Mouse (Mus musculus) kidney, embryonic 14.5 days (tissue): ENCODE data around the gene Bckdha. TPM values are rescaled to one million over a fixed set of nuclear protein-coding genes. Genes with fewer than 3 reads are reported as not detected.

ENCODE experiments used
- ATAC-seq: fragments of 200-750 bp; cut with Nextera tagmentation; 2 replicates; pipeline ENCODE4 v1.8.0; 2017; ENCODE audit warnings: moderate number of reproducible peaks, mild to moderate bottlenecking, moderate TSS enrichment, moderate library complexity; ENCODE audit not compliant: low FRiP score, low TSS enrichment
- H3K27ac ChIP-seq: fragments of 300-500 bp; sonication (generic); 2 replicates; pipeline ENCODE4 v1.5.1; 2014; ENCODE audit warnings: low read depth, mild to moderate bottlenecking, low read length, moderate library complexity, mixed read lengths
- H3K27me3 ChIP-seq: fragments of 300-500 bp; sonication (generic); 2 replicates; pipeline ENCODE4 v1.6.1; 2014; ENCODE audit warnings: mild to moderate bottlenecking, low read length; ENCODE audit not compliant: control insufficient read depth, insufficient read depth
- H3K36me3 ChIP-seq: fragments of 300-500 bp; sonication (generic); 2 replicates; pipeline ENCODE4 v1.6.1; 2014; ENCODE audit warnings: low read length, mixed read lengths; ENCODE audit not compliant: control insufficient read depth, insufficient read depth
- H3K4me1 ChIP-seq: fragments of 300-500 bp; sonication (generic); 2 replicates; pipeline ENCODE4 v1.6.1; 2014; ENCODE audit warnings: low read length, mixed read lengths; ENCODE audit not compliant: control insufficient read depth, insufficient read depth
- H3K4me2 ChIP-seq: fragments of 300-500 bp; sonication (generic); replicated peaks from 2 replicates; pipeline ENCODE4 v1.6.1; 2014; ENCODE audit warnings: low read depth, mild to moderate bottlenecking, low read length
- H3K4me3 ChIP-seq: fragments of 300-500 bp; sonication (generic); 2 replicates; pipeline ENCODE4 v1.5.1; 2014; ENCODE audit warnings: mild to moderate bottlenecking, low read length
- H3K9ac ChIP-seq: fragments of 300-500 bp; sonication (generic); 2 replicates; pipeline ENCODE4 v1.6.1; 2014; ENCODE audit warnings: low read depth, mild to moderate bottlenecking, low read length, moderate library complexity
- H3K9me3 ChIP-seq: fragments of 300-500 bp; sonication (generic); 2 replicates; pipeline ENCODE4 v1.6.1; 2016; ENCODE audit warnings: low read length; ENCODE audit not compliant: control insufficient read depth
- WGBS: fragments of 180-500 bp; shearing (Covaris S2); extraction: QIAGEN DNeasy Blood & Tissue Kit; methylation state at CpG from one replicate; pipeline ENCODE4 v1.1.7; 2014; 5-methylcytosine and 5-hydroxymethylcytosine counted together
- polyA plus RNA-seq: library from polyadenylated mRNA; unstranded; fragments of >200 nt; fragmentation: Nextera tagmentation; extraction: Ambion mirVana; gene quantifications from 2 replicates; pipeline ENCODE4 v1.2.1, GENCODE M21; 2014

The Bckdha gene
- polyA plus RNA-seq, 1 experiment from 2014 or later: 60.6 TPM

DNA sequence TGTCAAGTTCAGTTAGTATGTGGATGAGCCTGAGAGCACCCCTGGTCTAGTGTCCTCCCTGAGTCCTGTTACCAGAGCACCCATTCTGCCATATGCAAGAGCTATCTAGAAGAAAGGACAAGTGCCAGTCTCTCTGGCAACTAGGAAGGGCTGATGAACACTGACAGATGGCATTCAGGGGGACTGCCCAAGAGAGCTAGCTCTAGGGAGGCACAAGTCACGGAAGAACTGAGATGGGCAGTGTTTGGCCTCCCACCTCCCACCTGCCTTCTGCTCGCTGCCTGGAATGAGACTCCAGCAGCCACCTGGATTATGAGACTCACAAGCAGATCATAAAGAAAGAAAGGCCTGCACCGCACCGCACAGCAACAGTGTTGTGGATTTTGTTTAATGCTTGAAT, 19.0 kb downstream of the Bckdha start:
- no peak for ATAC-seq
- Histone ChIP-seq H3K36me3 (peaks cover 17% of the 10 kb centered on the region; the same call in 1 of the 2 replicates), H3K27me3 (no peaks in the 10 kb centered on the region), H3K4me2 (no peak overlapping the region), H3K9ac (0 out of 2 replicates have a peak overlapping the region, but pooled peaks have one; percentile 4), H3K9me3 (no peaks in the 10 kb centered on the region), H3K27ac (no peak overlapping the region), H3K4me1 (no peaks in the 10 kb centered on the region), H3K4me3 (no peak overlapping the region)
- 93% methylated on average over 4 of the region's 4 CpGs for WGBS

DNA sequence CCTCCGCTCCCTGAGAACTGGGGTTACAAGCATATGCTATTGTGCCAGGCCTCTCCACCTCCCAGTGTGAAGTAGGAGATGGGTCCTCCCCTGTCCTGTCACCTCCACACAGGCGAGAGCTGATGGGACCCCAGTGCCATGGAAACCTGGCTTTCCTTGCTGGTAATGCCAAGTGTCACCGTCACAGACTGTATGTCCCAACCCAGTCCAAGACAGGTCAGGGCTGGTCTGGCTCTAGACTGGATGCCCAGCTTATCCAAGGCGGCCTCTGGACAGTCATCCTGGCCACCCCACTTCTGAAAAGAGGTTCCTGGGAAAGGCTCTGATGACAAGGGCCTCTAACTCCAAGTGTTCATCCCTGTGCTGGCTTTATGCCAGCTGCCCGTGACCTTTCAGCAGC, 21.7 kb downstream of the Bckdha start:
- Histone ChIP-seq H3K9me3 (no peaks in the 10 kb centered on the region), H3K4me3 (no peak overlapping the region), H3K4me1 (no peaks in the 10 kb centered on the region), H3K9ac (no peak overlapping the region), H3K4me2 (no peak overlapping the region), H3K36me3 (peaks cover 29% of the 10 kb centered on the region; the same call in 1 of the 2 replicates), H3K27ac (no peak overlapping the region), H3K27me3 (no peaks in the 10 kb centered on the region)
- 90% methylated on average over 5 of the region's 5 CpGs for WGBS
- peak; percentile 18; the same call in 1 of the 2 replicates for ATAC-seq

DNA sequence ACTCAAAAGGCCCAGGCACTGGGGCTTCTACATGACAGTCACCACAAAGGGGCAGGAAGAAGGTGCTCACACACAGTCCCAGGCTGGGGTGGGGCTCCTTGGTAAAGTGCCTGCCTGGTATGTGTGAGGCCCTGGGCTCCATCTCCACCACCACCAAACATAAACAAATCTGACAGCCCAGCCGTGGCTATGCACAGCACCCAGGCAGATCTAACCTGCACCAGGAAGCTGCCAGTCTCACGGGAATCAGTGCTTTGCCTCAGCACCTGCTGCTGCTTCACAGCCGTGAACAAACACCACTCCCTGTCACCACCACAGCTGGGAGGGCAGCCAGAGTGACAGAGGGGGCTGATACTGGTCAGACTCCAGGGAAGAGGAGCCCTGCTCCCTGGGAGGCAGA, 22.4 kb downstream of the Bckdha start:
- H3K9me3 ChIP-seq: no peaks in the 10 kb centered on the region
- H3K9ac ChIP-seq: no peak overlapping the region
- WGBS: 69% methylated on average over 3 of the region's 3 CpGs
- no peak overlapping the region for H3K4me2 ChIP-seq
- no peak overlapping the region for H3K27ac ChIP-seq
- no peak overlapping the region for H3K4me3 ChIP-seq
- peaks cover 33% of the 10 kb centered on the region for H3K36me3 ChIP-seq
- H3K27me3 ChIP-seq: no peaks in the 10 kb centered on the region
- H3K4me1 ChIP-seq: no peaks in the 10 kb centered on the region
- ATAC-seq: no peak

DNA sequence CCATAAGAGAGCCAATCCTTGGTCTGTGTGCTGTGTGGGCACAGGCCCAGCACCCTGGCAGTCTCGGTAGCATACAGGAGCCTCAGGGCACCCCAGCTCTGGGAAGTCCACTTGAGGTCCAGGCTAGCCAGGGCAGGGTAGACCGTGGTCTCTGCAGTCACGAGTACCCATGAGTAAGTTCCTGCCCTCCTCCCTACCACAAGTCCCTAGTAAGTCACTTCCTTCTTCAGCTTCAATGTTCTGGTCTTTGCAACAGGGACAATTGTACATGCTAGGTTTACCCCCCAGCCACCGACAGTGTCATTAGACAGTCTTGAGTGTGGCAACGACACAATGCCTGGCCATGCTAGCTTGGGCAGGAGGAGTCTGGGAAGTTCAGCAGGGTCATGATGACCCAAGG, 26.1 kb downstream of the Bckdha start:
- 92% methylated on average over 5 of the region's 5 CpGs for WGBS
- Histone ChIP-seq H3K9me3 (no peaks in the 10 kb centered on the region), H3K4me1 (0 out of 2 replicates have a peak, but pooled peaks cover 9% of the 10 kb centered on the region), H3K27me3 (no peaks in the 10 kb centered on the region), H3K27ac (no peak overlapping the region), H3K36me3 (peaks cover 46% of the 10 kb centered on the region), H3K4me2 (no peak overlapping the region), H3K4me3 (no peak overlapping the region), H3K9ac (no peak overlapping the region)
- no peak for ATAC-seq

DNA sequence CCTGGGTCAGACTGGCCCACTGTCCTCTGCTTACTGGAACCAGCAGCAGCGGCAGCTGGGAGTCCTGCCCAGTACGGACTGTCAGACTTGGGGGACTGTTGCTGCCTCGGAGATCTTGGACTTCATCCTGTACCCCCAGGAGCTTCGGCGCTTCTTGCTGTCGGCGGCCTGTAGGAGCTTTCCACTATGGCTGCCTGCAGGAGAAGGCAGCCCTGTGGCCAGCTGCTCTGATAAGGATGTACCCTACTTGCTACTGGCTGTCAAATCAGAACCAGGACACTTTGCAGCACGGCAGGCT, 30.5 kb downstream of the Bckdha start:
- Histone ChIP-seq H3K27ac (peak overlapping the region; percentile 59; the same call in 1 of the 2 replicates), H3K36me3 (peaks cover 52% of the 10 kb centered on the region), H3K4me3 (peak overlapping the region; percentile 43), H3K27me3 (no peaks in the 10 kb centered on the region), H3K4me2 (peak overlapping the region; percentile 70), H3K9ac (peak overlapping the region; percentile 64; the same call in 1 of the 2 replicates), H3K4me1 (peaks cover 20% of the 10 kb centered on the region; the same call in 1 of the 2 replicates), H3K9me3 (no peaks in the 10 kb centered on the region)
- 57% methylated on average over 8 of the region's 8 CpGs for WGBS
- ATAC-seq: no peak

DNA sequence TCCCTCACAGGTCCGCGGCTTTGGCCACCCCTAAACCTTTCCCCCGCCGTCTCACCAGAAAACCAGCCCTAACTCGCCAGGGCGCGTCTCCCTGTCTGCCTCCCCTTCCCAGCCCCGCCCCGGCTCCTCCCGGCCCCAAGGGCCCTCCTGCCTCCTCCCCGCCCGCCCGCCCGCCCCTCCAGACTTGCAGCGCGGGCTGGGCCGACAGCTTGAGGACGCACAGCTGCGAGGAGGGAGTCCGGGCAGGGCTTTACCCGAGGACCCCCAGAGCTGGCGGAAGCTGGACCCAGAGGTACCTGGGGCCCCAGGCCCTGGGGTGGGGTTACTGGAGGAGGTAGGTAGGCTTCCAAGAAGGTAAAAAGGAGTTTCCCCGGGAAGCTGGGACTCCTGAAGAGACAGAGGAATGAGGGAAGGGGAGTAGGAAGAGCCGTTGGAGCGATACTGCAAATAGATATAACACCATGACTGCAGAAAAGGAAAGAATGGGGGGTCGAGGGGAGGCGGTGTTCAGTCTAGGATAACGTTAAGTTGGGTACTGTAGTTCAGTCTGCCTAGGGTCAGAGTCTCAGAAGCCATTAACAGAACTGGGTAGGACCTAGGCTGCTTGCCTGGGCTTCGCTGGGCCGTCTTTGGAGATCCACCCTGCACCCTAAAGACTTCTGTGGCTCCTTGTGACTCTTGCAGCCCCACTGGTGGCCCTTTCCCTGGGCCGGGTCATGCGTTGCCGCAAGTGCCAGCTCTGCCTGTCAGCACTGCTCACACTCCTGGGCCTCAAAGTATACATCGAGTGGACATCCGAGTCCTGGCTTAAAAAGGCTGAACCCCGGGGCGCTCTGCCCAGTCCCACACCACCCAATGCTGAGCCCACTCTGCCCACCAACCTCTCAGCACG, 31.1 kb downstream of the Bckdha start:
- Histone ChIP-seq H3K9ac (peak overlapping the region; percentile 64), H3K4me2 (peak overlapping the region; percentile 70), H3K9me3 (no peaks in the 10 kb centered on the region), H3K4me1 (peaks cover 20% of the 10 kb centered on the region; the same call in 1 of the 2 replicates), H3K27me3 (no peaks in the 10 kb centered on the region), H3K27ac (peak overlapping the region; percentile 59; the same call in 1 of the 2 replicates), H3K4me3 (peak overlapping the region; percentile 43), H3K36me3 (peaks cover 53% of the 10 kb centered on the region)
- 14% methylated on average over 37 of the region's 38 CpGs for WGBS
- ATAC-seq: peak; percentile 89

DNA sequence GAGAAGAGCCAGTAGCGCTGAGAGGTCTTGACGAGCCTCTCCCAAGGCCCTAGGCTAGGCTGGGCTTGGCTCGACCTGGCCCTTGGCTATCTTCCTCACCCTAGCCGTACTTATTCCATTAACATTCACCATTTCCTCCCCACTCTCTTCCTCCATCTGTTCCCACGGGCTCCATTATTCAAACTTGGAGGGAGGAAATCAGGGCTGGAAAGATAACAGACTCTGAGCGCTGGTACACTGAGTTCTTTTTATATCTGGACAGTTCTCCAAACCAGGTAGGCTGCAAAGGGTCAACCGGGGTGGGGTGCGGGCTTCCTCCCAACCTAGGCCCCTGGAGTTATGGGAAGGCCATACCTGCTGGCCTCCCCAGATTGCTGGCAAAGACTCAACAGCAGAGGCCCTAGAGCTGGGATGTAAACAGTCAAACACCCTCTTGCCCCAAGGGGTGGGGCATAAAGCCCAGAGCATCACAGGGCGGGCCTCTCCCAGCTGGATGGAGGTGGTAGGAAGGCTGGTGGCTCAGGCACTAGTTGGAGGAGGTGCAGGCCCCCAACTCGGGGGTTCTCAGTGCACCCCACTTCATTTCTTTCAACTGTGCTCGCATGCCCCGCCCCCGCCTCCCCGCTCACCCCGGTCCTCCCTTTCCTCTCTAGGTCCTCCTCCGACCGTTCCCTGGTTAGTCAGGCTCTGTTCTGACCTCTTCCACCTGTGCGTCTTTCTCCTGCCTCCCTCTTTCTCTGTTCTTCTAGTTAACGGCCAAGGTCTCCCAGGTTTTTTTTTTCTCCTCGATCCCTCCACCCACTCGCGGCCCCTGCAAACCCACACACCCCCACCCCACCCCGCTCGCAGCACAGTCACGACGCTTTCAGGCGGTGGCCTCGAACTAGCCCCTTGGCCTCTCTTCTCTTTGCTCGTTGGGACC, 32.0 kb downstream of the Bckdha start, which contains the start of gene B3gnt8:
TSS of gene B3gnt8 (plus strand) at position 146 of the 922 bp plus-strand sequence.
- Histone ChIP-seq H3K27ac (peak within 1 kb of the TSS; percentile 59; the same call in 1 of the 2 replicates), H3K4me2 (peak within 1 kb of the TSS; percentile 70), H3K27me3 (no peaks in the 10 kb centered on the region), H3K4me3 (peak within 1 kb of the TSS; percentile 43), H3K36me3 (peaks cover 56% of the 10 kb centered on the region), H3K9me3 (no peaks in the 10 kb centered on the region), H3K4me1 (peaks cover 20% of the 10 kb centered on the region; the same call in 1 of the 2 replicates), H3K9ac (peak within 1 kb of the TSS; percentile 64)
- WGBS: 12% methylated on average over 29 of the region's 29 CpGs
- ATAC-seq: peak; percentile 45

DNA sequence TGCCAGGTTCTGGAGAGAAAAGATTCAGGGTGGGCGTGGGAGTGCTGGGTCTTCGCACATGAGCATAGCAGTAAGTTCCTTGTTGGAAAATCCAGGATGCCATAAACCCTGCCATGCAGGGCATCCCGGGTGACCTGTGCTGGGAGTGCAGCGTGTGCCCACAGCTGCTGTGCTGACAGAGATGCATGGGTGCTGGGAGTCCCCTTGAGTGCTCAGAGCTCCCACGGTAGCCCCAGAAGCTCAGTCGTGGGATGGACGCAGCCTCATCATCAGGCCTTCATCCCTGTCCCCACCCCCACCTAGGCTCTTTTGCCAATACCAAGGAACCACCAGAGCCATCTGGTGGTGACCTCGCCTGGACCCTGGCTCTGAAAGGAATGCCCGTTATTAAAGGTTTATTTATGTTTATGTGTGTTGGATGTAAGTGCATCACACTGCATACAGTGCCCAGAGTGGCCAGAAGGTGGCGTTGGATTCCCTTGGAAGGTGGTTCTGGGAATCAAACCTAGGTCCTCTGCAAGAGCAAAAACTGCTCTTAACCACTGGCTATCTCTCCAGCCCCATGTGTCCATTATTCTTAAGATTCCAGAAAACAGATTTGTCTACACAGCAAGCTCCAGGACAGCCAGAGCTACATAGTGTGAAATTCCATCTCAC, 33.1 kb downstream of the Bckdha start:
- no peaks in the 10 kb centered on the region for H3K9me3 ChIP-seq
- peak overlapping the region; percentile 59; the same call in 1 of the 2 replicates for H3K27ac ChIP-seq
- 81% methylated on average over 10 of the region's 10 CpGs for WGBS
- H3K4me1 ChIP-seq: peaks cover 20% of the 10 kb centered on the region; the same call in 1 of the 2 replicates
- no peaks in the 10 kb centered on the region for H3K27me3 ChIP-seq
- H3K9ac ChIP-seq: no peak overlapping the region
- peaks cover 56% of the 10 kb centered on the region for H3K36me3 ChIP-seq
- no peak overlapping the region for H3K4me2 ChIP-seq
- no peak for ATAC-seq
- H3K4me3 ChIP-seq: no peak overlapping the region
